ENCODE assay signal across 15 mouse cellular contexts in the genomic region with DNA sequence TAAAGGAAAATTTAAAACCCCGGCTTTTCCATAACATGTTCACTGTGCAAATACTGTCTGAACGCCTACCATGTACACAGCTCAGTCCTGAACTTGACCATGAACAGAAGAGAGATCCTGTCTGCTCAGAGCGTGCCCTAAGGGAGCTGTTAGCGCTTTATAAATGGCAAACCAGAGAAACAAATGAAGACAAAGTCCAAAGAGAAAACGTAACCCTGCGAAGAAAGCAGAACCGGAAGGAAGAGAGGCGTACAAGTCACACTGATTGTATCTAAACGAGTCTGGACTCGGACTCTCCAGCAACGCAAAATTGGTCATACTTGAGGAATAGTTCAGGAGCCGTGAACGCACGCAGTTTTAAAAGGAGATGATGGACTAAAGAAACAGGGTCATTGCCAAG.
"Had no signal": no experiment of that assay in that cellular context is flagged by ENCODE, and none has a peak within 500 bp of the region (broad histone marks: within the 10 kb centered on the region; RNA-seq: fewer than 3 reads in every experiment).

No protein-coding gene starts in this region.

- ATAC-seq: hindbrain, postnatal 0 days; liver, postnatal 0 days; midbrain, embryonic 16.5 days had no signal

- H3K9me3 ChIP-seq: limb, embryonic 12.5 days; liver, embryonic 13.5 days; lung, embryonic 15.5 days; megakaryocyte, embryonic 14.5 days had no signal

- H3K4me3 ChIP-seq: limb, embryonic 12.5 days; liver, embryonic 13.5 days; lung, embryonic 15.5 days; megakaryocyte, embryonic 14.5 days had no signal

- H3K27ac ChIP-seq: hindbrain, postnatal 0 days; limb, embryonic 12.5 days; liver, embryonic 13.5 days; lung, embryonic 15.5 days; macrophage had no signal

- DNase-seq: layer of hippocampus, postnatal 36 days; liver; liver, embryonic 13.5 days; liver, postnatal 0 days; lung, postnatal 14 days; right cerebral cortex, postnatal 14 days; thymus, adult 18-20 months; thymus, postnatal 14 days had no signal

- H3K27me3 ChIP-seq: limb, embryonic 12.5 days; liver, embryonic 13.5 days; lung, embryonic 15.5 days; megakaryocyte, embryonic 14.5 days had no signal

- H3K36me3 ChIP-seq: limb, embryonic 12.5 days; liver, embryonic 13.5 days; lung, embryonic 15.5 days had no signal

- H3K4me2 ChIP-seq: limb, embryonic 12.5 days; liver, embryonic 13.5 days; lung, embryonic 15.5 days; midbrain, embryonic 11.5 days had no signal

- H3K9ac ChIP-seq: limb, embryonic 12.5 days; liver, embryonic 13.5 days; liver, postnatal 0 days; lung, embryonic 15.5 days had no signal
